Mouse (Mus musculus) cerebral cortex, adult 2 months (tissue): Measurements from ENCODE around the gene Snx32.

ENCODE experiments used
- WGBS: fragments of 180-500 bp; shearing (Covaris S2); methylation state at CpG from one replicate; pipeline ENCODE4 v1.1.7; 2018; 5-methylcytosine and 5-hydroxymethylcytosine counted together

Snx32 gene

DNA sequence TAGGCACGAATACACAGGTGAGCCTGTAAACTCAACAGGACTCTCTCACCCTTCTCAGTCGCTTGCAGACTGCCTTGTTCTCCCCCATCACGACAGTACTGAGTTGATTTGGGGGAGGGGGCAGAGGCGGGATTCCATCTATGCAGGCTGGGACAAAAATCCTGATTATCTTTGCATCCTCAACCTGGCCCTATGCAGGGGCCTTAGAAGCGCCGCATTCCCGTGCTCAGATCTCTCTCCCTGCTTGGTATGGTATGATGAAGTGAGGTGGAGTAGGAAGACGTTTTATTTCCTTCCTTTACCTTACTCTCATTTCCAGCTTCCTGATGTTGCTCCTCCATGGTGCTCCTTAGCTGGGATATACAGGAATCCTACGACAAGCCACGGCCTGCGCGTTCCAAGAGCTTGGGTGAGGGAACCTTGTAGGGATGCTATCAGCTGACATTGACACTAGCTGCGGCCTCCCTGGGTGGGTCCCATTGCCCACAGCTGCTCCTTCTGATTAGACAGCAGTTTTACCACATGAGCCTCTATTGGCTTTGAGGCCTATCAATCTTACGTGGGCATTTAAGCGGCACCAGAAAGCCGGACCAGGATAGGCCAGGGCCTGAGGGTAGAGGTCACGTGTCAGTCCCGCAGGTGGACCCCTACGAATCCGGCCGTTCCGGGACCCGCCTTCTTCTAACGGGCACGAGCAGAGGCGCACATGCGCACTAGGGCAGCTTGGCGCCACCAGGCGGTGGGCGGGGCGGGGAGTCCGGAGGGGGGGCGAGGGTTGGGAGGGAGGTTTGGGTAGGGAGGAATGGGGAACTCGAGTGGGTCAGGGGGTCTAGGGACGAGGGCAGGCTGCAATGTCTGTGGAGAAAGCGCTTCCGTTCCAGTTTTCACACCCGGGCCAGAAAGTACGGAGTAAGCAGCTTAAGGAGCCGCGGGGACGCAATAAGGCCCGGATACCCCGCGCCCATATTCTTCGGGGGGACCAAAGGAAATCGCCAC, at the start of gene Snx32:
TSS of gene Snx32 (minus strand) at position 508 of the 996 bp plus-strand sequence.
- 2% methylated on average over 47 of the region's 47 CpGs for WGBS

DNA sequence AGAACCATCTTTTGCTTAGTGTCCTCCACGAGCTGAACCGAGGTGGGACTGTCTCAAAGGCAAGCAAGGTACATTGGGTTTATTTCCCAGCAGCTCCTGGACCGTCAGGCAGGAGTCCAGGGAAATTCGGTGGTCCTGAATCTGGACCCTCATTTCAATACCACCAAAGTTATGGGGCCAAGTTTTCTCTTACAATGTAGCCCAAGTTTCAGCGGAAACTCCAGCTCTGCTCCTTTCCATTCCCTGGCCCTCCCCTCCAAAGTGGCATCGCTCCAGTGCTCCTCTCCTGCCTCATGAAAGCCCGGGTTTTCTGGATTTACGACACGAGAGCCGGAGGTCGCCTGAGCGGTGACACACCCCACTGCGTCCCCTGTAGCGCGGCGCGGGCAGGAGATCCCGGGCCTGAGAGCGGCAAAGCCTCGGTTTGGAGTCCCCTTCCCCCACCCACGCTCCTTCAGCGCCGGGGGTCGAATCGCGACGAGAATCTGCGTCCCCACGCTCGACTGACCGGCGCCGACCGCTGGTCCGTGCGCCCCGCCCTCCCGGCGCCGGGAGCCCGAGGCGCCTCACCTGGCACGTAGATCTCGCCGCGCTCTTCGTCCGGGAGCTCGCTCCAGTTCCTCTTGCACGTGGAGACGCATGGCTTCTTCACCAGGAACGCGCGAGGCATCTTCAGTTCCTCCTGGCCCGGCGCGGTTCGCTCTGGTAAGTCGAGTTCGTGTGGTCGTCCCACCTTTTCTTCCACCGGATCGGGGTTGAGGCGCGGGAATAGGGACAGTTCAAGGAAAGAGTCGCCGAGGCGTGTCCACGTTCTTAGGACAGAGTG, 49.5 kb upstream of the Snx32 start:
- WGBS = 2% methylated on average over 69 of the region's 69 CpGs

DNA sequence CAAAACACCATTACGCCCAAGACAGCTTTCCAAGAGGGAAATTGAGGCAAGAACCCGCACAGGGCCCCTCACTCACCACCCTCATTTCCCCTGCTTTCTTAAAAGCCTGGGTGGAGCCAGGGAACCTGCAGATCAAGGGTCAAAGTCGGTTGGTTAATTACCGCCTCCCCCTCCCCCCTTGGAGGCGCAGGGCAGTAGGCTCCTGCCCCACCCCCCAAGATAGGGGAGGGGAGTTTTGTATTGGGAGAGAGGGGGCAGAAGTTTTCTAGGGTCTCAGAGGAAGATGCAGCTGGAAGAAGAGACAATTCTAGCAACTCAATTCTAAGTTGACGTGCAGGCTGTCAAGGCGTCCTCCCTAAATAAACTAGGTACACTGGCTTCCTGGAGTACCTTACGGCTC, 48.9 kb upstream of the Snx32 start:
- WGBS = 33% methylated on average over 8 of the region's 8 CpGs

DNA sequence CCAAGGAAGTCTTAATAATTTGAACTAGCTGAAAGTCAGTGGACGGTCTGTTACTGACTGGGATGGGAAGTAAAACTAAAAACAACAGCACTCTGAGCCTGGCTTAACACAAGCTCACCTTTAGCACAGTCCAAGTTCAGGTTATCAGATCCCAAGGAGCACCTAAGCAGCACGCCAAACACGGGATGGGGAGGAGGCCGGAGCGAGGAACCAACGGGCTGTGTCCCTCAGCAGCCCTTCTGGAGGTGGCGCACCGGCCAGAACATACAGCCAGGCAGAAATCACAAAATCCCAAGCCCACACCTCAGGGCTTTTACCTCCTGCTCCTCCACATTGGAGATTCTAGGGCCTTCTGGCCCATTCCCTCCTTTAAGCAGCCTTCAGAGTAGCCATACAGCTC, 48.4 kb upstream of the Snx32 start:
- WGBS = 77% methylated on average over 8 of the region's 8 CpGs

DNA sequence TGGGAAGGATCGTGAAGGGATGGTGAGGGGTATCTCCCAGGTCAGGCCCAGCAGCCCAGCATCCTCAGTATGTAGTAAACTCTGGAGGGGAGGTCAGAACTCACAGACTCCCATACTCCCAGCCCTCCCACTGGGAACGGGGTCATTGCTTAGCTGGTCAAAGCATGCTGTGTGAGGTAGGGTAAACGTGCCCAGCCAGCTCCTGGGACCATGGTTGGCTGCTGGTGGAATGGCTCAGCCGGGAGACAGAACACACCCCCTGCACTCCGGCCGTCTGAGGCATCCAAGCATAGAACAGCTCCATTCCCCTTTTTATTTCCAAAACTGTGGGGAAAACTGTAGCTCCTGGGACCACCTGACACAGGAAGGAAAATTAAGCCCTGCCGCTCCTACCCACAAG, 47.8 kb upstream of the Snx32 start:
- 65% methylated on average over 7 of the region's 7 CpGs for WGBS

DNA sequence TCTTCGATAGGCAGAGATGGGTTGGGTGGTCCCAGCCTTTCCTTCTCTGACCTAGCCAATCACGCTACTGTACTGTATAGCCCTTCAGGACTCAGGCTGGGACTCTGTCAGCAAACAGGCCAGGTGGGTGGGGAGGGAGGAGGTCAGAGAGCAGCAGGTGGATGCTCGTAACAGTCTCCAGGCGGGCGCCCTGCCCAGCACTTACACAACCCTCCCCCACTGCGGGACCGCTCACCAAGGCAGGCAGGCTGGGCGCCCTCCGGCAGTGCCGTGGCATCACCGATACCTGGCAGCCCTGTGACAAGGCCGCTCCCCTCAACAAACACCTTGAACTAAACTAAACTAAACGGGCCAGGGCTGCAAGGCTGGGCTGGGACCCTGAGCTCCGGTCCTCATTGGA, 43.9 kb upstream of the Snx32 start:
- whole genome bisulfite sequencing = 94% methylated on average over 14 of the region's 14 CpGs

DNA sequence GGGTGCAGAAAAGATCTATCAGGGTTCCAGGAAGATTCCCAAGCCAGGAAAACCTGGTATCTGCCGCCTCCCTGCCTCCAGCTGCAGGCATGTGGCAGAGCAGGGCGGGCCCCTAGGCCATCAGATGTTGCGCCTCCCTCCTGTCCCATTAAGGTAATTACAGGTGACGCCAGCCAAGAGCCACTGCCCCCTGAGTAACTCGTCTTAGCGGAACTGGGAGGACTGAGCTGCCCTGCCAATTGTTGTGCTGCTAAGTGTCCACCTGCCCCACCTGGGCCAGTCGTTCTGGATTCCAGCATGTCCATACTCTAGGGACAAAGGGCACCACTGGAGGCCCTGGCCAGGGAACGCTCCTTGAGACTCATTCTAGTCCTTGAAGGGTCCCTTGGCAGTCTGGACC, 43.5 kb upstream of the Snx32 start:
- 83% methylated on average over 8 of the region's 8 CpGs for WGBS

DNA sequence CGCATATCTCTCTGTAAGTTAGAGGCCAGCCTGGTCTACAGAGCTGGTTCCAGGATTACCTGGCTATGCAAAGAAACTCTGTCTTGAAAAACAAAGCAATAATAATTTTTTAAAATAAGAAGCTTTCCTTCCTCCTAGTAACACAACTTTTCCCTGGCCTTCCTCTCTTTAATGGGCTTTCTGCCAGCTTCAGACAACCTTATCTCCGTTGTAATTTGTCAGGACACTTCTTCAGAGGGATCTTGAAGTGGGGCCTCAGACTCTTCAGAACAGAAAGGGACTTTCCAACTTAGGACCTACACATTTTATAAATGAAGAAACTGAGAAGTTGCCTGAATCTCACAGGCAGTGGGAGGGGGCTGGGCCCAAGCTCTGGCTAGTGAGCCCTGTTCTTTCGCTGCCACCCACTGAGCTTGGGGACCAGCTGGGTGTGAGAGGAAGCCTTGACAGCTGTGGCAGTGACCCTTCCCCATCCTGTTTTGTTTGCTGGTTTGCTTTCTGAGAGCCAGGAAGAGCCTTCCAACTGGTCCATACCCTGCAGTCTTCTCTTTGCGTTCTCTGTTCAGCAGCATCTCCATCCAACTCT, 37.2 kb upstream of the Snx32 start:
- 83% methylated on average over 4 of the region's 4 CpGs for WGBS

DNA sequence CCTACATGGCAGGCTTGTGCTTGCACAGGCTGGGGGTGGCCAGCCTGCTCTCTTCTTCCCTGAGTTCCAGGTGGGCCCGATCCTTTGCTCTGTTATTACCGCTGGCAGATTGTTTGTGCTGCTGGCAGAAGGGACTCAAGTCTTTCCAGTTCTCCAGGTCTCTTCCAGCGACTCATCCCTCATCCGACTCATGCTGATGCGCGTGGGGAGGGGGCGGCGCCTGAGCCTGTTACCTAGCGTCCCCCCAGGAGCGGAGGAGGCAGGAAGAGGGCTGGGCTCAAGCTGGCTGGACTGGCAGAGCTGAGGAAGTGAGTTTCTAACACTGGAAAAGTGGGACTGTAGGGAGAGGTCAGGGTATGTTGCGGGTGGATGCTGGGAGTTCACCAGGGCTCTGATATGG, 33.7 kb upstream of the Snx32 start:
- 62% methylated on average over 11 of the region's 11 CpGs for WGBS

DNA sequence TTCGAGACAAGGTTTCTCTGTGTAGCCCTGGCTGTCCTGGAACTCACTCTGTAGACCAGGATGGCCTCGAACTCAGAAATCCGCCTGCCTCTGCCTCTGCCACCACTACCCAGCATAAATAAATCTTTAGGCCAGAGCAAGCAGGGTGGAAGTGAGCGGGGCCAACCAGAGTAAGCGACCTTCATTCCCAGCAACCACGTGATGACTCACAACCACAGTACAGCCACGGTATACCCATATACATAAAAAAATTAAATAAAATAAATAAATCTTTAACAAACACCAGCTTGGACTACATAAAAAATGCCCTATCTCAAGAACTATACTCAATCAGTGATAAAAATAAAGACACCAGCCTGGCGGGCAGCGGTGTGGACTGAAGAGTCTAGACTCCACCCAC, 33.0 kb upstream of the Snx32 start:
- WGBS = 90% methylated on average over 9 of the region's 9 CpGs

DNA sequence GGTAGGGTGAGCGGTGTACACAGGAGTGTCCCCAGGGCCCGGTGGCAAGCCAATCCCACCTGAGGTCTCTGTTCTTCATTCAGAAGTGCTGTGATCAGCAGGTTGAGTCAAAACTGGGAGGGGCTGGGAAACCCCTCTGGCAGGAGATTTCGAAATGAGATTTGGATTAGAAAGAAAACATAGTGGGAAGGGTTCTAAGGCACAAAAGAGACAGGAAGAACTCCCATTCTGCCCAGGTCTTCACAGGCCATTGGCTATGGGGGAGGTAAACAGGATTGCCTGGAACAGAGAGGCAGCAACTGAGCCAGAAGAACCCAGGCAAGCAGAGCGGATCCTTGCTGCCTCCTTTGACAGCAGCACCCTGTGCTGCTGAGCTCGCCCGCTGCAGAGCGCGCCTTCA, 28.4 kb upstream of the Snx32 start:
- 91% methylated on average over 8 of the region's 8 CpGs for WGBS

DNA sequence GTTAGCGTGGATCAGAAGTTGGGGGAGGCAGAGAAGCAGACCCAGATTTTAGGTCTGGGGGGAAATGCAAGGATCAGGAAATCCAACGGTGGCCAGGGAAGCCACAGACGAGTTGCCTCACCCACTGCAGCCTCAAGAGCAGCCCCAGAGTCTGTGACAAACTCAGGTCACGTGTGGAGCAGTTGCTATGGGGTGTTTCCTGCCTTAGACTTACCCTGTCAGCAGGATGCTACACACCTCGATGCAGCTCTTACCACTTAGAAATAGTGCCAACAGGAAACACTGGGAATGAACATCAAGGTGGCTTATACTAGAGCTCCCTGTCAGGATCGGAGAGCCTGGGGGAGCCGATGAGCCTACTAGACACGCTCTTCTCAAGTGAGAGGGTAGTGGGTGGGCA, 22.2 kb upstream of the Snx32 start:
- WGBS = 70% methylated on average over 8 of the region's 8 CpGs

DNA sequence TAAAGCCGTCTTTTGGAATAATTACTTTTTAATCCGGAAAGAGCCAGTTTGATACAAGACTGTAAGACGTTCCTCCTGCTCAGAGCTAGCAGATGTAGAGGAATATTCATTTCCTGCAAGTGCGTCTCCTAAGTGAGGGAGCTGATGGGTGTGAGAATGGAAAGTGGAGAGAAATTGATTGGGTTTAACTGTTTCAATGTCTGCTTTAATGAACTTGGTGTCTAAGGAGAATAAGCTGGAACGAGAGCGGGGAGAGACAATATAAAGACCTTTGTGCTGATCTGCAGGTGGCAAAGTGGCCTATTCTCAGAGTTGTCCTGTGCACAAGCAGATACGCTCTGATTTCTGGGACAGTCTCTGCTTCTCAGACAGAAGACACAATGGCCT, 19.8 kb upstream of the Snx32 start:
- WGBS = 39% methylated on average over 7 of the region's 7 CpGs

DNA sequence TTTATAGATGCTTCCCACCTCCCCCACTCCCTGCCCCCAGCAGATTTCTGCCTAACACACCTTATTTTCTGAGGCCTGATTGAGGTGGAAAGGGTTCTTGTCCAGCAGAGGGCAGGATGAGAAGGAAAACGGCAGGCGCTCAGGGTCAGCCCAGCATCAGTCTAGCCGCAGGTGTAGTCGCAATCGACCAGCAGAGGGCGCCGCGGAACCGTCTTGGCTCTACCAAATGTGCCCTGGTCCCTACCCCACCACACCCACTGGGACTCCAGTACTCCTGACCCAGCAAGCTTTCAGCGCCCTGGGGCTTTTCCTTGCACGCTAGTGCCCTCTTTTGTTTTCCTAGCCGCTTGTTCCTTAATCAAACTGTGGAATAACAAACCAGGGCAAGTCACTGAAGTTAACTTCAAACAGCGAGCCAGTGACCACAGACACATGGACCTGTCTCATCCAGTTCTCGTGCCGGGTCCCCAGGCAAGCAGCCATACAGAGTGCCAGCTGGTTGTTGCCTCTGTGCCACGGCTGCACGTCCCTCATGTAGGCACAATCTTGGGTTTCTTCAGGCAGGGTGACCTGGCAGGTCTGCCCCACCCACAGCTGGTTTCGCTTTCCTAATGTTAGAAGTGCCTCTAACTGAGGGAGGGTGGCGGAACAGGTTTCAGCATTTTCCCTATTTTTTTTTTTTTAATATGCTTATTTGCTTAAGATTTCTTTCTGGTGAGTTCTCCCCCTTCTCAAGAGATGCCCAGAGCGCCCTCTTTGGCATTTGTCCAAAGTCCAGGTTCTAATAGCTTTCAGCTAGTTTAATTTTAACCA, 19.2 kb upstream of the Snx32 start:
- WGBS = 4% methylated on average over 20 of the region's 20 CpGs

DNA sequence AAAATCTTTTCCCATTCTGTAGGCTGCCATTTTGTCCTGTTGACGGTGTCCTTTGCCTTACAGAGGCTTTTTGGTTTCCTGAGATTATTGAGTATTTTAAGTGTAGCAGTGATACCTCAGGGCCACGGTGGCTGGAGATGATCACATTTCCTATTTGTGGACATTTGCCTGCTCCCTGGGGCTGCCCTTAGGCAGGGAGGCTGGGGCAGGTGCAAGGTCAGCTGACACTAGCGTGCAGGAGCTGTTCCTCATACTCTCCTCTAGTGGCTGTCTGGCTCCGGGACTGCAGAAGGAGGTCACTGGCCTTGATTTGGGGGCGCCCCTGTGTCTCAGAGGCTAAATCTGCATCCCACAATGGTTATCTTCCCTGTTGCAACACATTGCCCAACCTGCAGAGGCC, 14.9 kb upstream of the Snx32 start:
- 82% methylated on average over 5 of the region's 5 CpGs for WGBS

DNA sequence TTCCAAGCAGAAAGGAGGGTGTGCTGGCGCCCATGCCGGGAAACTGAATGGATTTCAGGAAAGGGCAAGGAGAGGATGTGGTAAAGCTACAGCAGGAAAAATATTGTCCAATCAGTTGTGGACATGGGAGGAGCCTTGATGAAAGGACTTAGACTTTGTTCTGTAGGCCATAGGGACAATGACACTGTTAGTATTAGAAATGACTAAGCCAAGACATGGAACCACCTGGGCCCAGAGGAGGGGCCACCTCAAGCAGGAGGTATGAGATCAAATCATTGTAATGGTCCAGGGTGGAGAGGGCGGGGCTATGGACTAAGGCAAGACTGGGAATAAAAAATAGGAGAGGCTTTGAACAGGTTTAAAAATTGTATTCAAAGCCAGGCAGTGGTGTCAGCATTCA, 8.4 kb upstream of the Snx32 start:
- WGBS = 95% methylated on average over 3 of the region's 3 CpGs

DNA sequence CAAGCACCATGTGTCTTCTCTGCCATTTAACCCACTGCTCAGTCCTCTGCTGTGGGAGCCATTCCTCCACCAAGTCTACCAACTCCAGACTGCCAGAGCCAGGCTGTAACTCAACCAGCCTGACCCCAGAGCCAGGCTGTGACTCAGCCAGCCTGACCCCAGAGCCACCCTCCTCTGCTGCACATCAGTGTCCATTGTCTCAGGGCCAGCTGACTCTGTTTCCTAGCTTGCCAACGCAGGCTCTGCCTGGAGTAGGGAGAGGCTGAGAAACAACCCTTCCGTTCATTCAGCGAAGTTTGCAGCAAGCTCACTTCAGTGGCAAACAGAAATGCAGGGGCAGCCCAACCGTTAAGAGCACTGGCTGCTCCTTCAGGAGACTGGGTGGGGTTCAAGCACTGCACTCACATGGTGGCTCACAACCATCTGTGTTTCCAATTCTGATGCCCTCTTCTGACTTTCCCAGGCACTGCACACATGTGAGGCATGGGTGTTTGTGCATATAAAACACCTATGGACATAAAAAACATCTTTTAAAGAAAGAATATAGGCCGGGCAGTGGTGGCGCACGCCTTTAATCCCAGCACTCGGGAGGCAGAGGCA, 6.7 kb upstream of the Snx32 start:
- 79% methylated on average over 8 of the region's 8 CpGs for WGBS

DNA sequence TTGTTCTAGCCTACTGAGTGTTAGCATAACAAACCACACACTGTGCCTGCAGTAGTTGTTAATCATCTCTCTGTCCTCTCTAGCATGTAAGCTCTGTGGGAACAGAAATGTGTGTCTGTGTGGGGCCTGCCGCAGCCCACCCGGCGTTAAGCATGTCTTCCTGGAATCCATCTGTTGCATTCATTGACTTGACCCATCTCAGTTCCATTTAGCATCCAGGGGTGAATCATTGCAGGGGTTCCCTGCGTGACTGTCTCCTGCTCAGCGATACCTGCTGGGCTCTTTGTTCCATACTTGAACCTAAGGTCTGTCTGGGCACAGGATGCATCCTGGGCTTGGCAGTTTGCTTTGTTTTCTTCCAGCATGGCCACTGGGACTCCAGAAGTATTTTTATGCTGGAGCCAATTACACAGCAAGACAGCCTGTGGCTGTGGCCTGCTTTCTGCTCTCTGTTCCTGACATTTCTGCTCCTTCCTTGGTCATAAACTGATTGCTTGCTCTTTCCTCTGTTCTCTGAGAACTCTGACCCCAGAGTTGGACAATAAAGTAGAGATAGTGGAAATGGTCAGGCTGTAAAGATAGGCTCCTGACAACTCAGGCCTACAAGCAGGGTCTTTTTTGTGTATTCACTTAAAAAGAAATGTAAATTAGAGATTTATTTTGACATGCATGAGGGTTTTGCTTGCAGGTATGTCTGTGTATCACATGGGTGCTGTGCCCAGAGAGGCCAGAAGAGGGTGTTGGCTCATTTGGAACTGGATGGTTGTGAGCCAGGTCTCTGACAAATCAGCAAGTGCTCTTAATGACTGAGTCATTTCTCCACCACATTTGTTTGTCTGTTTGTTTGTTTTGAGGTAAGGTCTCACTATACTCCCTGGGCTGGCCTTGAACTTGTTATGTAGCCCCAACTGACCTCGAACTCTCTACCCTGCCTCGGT, 5.8 kb upstream of the Snx32 start:
- 83% methylated on average over 7 of the region's 7 CpGs for WGBS

DNA sequence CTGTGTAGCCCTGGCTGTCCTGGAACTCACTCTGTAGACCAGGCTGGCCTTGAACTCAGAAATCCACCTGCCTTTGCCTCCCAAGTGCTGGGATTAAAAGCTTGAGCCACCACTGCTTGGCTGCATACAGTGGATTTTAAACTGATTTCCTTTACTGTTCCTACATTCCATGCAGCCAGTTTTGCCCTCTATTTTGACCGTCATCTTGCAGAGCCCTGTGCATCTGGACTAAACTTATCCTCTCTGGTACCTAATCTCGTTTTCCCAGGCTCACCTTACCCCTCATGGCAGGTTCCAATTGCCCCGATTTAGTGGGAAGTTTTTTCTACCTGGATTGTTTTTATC, 2.6 kb upstream of the Snx32 start:
- WGBS = 83% methylated on average over 3 of the region's 3 CpGs
